Mouse (Mus musculus) stomach, embryonic 14.5 days (tissue): ENCODE measurements around the gene Selplg. TPM values are rescaled to one million over a fixed set of nuclear protein-coding genes. Genes with fewer than 3 reads are reported as not detected.

Experiments used
- ATAC-seq: fragments of 200-750 bp; cut with Nextera tagmentation; 2 replicates; pipeline ENCODE4 v1.8.0; 2017; ENCODE audit warnings: low read depth, moderate TSS enrichment; ENCODE audit not compliant: insufficient number of reproducible peaks, insufficient read depth, low FRiP score
- H3K27ac ChIP-seq: fragments of 300-500 bp; sonication (generic); 2 replicates; pipeline ENCODE4 v1.5.1; 2014; ENCODE audit warnings: mild to moderate bottlenecking, low read length, moderate library complexity, mixed read lengths
- H3K27me3 ChIP-seq: fragments of 300-500 bp; sonication (generic); 2 replicates; pipeline ENCODE4 v1.6.1; 2014; ENCODE audit warnings: low read length, control low read depth, mixed read lengths; ENCODE audit not compliant: control insufficient read depth, insufficient read depth
- H3K36me3 ChIP-seq: fragments of 300-500 bp; sonication (generic); 2 replicates; pipeline ENCODE4 v1.6.1; 2014; ENCODE audit warnings: mild to moderate bottlenecking, control low read depth, low read length, moderate library complexity, mixed read lengths; ENCODE audit not compliant: control insufficient read depth, insufficient read depth
- H3K4me1 ChIP-seq: fragments of 300-500 bp; sonication (generic); 2 replicates; pipeline ENCODE4 v1.6.1; 2014; ENCODE audit warnings: low read length, control low read depth, mixed read lengths; ENCODE audit not compliant: control insufficient read depth, insufficient read depth
- H3K4me2 ChIP-seq: fragments of 300-500 bp; sonication (generic); replicated peaks from 2 replicates; pipeline ENCODE4 v1.6.1; 2014; ENCODE audit warnings: low read depth, low read length, control low read depth
- H3K4me3 ChIP-seq: fragments of 300-500 bp; sonication (generic); 2 replicates; pipeline ENCODE4 v1.5.1; 2014; ENCODE audit warnings: low read depth, low read length, control low read depth
- H3K9ac ChIP-seq: fragments of 300-500 bp; sonication (generic); replicated peaks from 2 replicates; pipeline ENCODE4 v1.6.1; 2014; ENCODE audit warnings: low read depth, mild to moderate bottlenecking, control low read depth, low read length, moderate library complexity, mixed read lengths
- H3K9me3 ChIP-seq: fragments of 300-500 bp; sonication (generic); 2 replicates; pipeline ENCODE4 v1.6.1; 2016; ENCODE audit warnings: low read depth, low read length, control low read depth; ENCODE audit not compliant: control insufficient read depth
- WGBS: fragments of 180-500 bp; shearing (Covaris S2); extraction: QIAGEN DNeasy Blood & Tissue Kit; methylation state at CpG from one replicate; pipeline ENCODE4 v1.1.7; 2014; 5-methylcytosine and 5-hydroxymethylcytosine counted together
- polyA plus RNA-seq: library from polyadenylated mRNA; unstranded; fragments of >200 nt; fragmentation: Nextera tagmentation; extraction: Ambion mirVana; gene quantifications from 2 replicates; pipeline ENCODE4 v1.2.1, GENCODE M21; 2014

The Selplg gene
- polyA plus RNA-seq, 1 experiment from 2014 or later: 4.5 TPM

- no peak overlapping the region for H3K27ac ChIP-seq
- H3K36me3 ChIP-seq: peaks cover 16% of the 10 kb centered on the region; the same call in 1 of the 2 replicates
- peaks cover 11% of the 10 kb centered on the region; the same call in 1 of the 2 replicates for H3K4me1 ChIP-seq
- no peaks in the 10 kb centered on the region for H3K9me3 ChIP-seq
- H3K27me3 ChIP-seq: no peaks in the 10 kb centered on the region
- no peak overlapping the region for H3K4me2 ChIP-seq
- ATAC-seq: no peak
- no peak overlapping the region for H3K9ac ChIP-seq
- WGBS: 39% methylated on average over 5 of the region's 5 CpGs
- H3K4me3 ChIP-seq: no peak overlapping the region
Measured at GRCm38 (mm10) chr5:113858971-113859370, 26.5 kb upstream of the Selplg start.

GRCm38 (mm10) chr5:113858550-113858949, 26.1 kb upstream of the Selplg start:
- no peak for ATAC-seq
- H3K27ac ChIP-seq: no peak overlapping the region
- H3K4me1 ChIP-seq: peaks cover 11% of the 10 kb centered on the region; the same call in 1 of the 2 replicates
- no peak overlapping the region for H3K4me3 ChIP-seq
- H3K9me3 ChIP-seq: no peaks in the 10 kb centered on the region
- H3K27me3 ChIP-seq: no peaks in the 10 kb centered on the region
- 76% methylated on average over 10 of the region's 10 CpGs for WGBS
- H3K36me3 ChIP-seq: peaks cover 12% of the 10 kb centered on the region; the same call in 1 of the 2 replicates
- H3K9ac ChIP-seq: no peak overlapping the region
- H3K4me2 ChIP-seq: no peak overlapping the region

GRCm38 (mm10) chr5:113857631-113858030, 25.2 kb upstream of the Selplg start:
- Histone ChIP-seq H3K27ac (no peak overlapping the region), H3K36me3 (peaks cover 10% of the 10 kb centered on the region; the same call in 1 of the 2 replicates), H3K4me2 (no peak overlapping the region), H3K9ac (no peak overlapping the region), H3K4me3 (no peak overlapping the region), H3K27me3 (no peaks in the 10 kb centered on the region), H3K9me3 (no peaks in the 10 kb centered on the region), H3K4me1 (peaks cover 11% of the 10 kb centered on the region; the same call in 1 of the 2 replicates)
- 65% methylated on average over 8 of the region's 8 CpGs for WGBS
- no peak for ATAC-seq

- no peaks in the 10 kb centered on the region for H3K9me3 ChIP-seq
- no peak overlapping the region for H3K27ac ChIP-seq
- peaks cover 11% of the 10 kb centered on the region; the same call in 1 of the 2 replicates for H3K4me1 ChIP-seq
- peaks cover 9% of the 10 kb centered on the region; the same call in 1 of the 2 replicates for H3K36me3 ChIP-seq
- H3K9ac ChIP-seq: no peak overlapping the region
- WGBS: 78% methylated on average over 7 of the region's 7 CpGs
- no peak for ATAC-seq
- no peaks in the 10 kb centered on the region for H3K27me3 ChIP-seq
- H3K4me2 ChIP-seq: no peak overlapping the region
- no peak overlapping the region for H3K4me3 ChIP-seq
Measured at GRCm38 (mm10) chr5:113856631-113857030, 24.2 kb upstream of the Selplg start.

GRCm38 (mm10) chr5:113855696-113856095, 23.3 kb upstream of the Selplg start:
- WGBS: 53% methylated on average over 3 of the region's 3 CpGs
- no peaks in the 10 kb centered on the region for H3K9me3 ChIP-seq
- no peak overlapping the region for H3K4me3 ChIP-seq
- ATAC-seq: no peak
- H3K9ac ChIP-seq: no peak overlapping the region
- H3K4me1 ChIP-seq: peaks cover 11% of the 10 kb centered on the region; the same call in 1 of the 2 replicates
- peaks cover 4% of the 10 kb centered on the region for H3K36me3 ChIP-seq
- H3K4me2 ChIP-seq: no peak overlapping the region
- H3K27ac ChIP-seq: no peak overlapping the region
- no peaks in the 10 kb centered on the region for H3K27me3 ChIP-seq

GRCm38 (mm10) chr5:113855117-113855516, 22.7 kb upstream of the Selplg start:
- Histone ChIP-seq H3K9me3 (no peaks in the 10 kb centered on the region), H3K27me3 (no peaks in the 10 kb centered on the region), H3K4me2 (no peak overlapping the region), H3K4me3 (no peak overlapping the region), H3K9ac (0 out of 2 replicates have a peak overlapping the region, but pooled peaks have one; percentile 11), H3K36me3 (peaks cover 9% of the 10 kb centered on the region), H3K27ac (no peak overlapping the region), H3K4me1 (peaks cover 11% of the 10 kb centered on the region; the same call in 1 of the 2 replicates)
- 89% methylated on average over 10 of the region's 10 CpGs for WGBS
- ATAC-seq: no peak

- Histone ChIP-seq H3K36me3 (peaks cover 11% of the 10 kb centered on the region), H3K4me3 (no peak overlapping the region), H3K27ac (no peak overlapping the region), H3K4me2 (no peak overlapping the region), H3K9me3 (no peaks in the 10 kb centered on the region), H3K9ac (no peak overlapping the region), H3K4me1 (peaks cover 11% of the 10 kb centered on the region; the same call in 1 of the 2 replicates), H3K27me3 (no peaks in the 10 kb centered on the region)
- peak; percentile 55; the same call in 1 of the 2 replicates for ATAC-seq
- 43% methylated on average over 14 of the region's 14 CpGs for WGBS
Measured at GRCm38 (mm10) chr5:113854494-113854893, 22.1 kb upstream of the Selplg start.

GRCm38 (mm10) chr5:113853541-113853940, 21.1 kb upstream of the Selplg start:
- Histone ChIP-seq H3K27me3 (no peaks in the 10 kb centered on the region), H3K36me3 (peaks cover 11% of the 10 kb centered on the region), H3K4me3 (no peak overlapping the region), H3K4me2 (no peak overlapping the region), H3K9me3 (no peaks in the 10 kb centered on the region), H3K9ac (no peak overlapping the region), H3K4me1 (0 out of 2 replicates have a peak, but pooled peaks cover 5% of the 10 kb centered on the region), H3K27ac (peak overlapping the region; percentile 49; the same call in 1 of the 2 replicates)
- no peak for ATAC-seq
- 88% methylated on average over 10 of the region's 10 CpGs for WGBS

- H3K9ac ChIP-seq: no peak overlapping the region
- peaks cover 20% of the 10 kb centered on the region for H3K36me3 ChIP-seq
- H3K4me2 ChIP-seq: no peak overlapping the region
- H3K9me3 ChIP-seq: no peaks in the 10 kb centered on the region
- H3K27me3 ChIP-seq: no peaks in the 10 kb centered on the region
- 83% methylated on average over 7 of the region's 7 CpGs for WGBS
- no peak overlapping the region for H3K27ac ChIP-seq
- H3K4me3 ChIP-seq: no peak overlapping the region
- H3K4me1 ChIP-seq: 0 out of 2 replicates have a peak, but pooled peaks cover 5% of the 10 kb centered on the region
- no peak for ATAC-seq
Measured at GRCm38 (mm10) chr5:113852463-113852862, 20.0 kb upstream of the Selplg start.
